Mouse (Mus musculus): ENCODE results near the gene Cdc5l.

- TF ChIP-seq CTCF (IDR thresholded peaks at IDR 0.05) (no peak), POLR2A (IDR thresholded peaks at IDR 0.05; ENCODE audit: insufficient read depth, low read depth, low read length) (no peak)
Measured at GRCm38 (mm10) chr17:45386986-45387385, 46.6 kb downstream of the Cdc5l start.

Data from heart, adult 2 months (tissue).